Comparison of ENCODE assay signal across 13 mouse cellular contexts in genomic region chr11:106598339-106598738, GRCm38 (mm10). TPM values are rescaled to one million over a fixed set of nuclear protein-coding genes. Genes with fewer than 3 reads are reported as not detected.
A peak's percentile ranks its signal among the peaks of the same experiment; 100 is the strongest.
DNase-seq lines count a peak whose midpoint lies in the region; ATAC-seq lines count a peak whose summit lies in the region.
"Had no signal": no experiment of that assay in that cellular context is flagged by ENCODE, and none has a peak within 500 bp of the region (broad histone marks: within the 10 kb centered on the region; RNA-seq: fewer than 3 reads in every experiment).

No protein-coding gene starts in this region.

- H3K4me3 ChIP-seq in midbrain, embryonic 11.5 days (ENCODE audit: low read depth, low read length), result no peak overlapping the region
- no peak overlapping the region for H3K4me3 ChIP-seq in midbrain, embryonic 10.5 days
- H3K4me3 ChIP-seq in liver, embryonic 12.5 days, result no peak overlapping the region
- H3K4me3 ChIP-seq: heart, embryonic 13.5 days; hindbrain, embryonic 15.5 days; limb, embryonic 15.5 days had no signal

- H3K9ac ChIP-seq in midbrain, embryonic 11.5 days (ENCODE audit: low read length), result no peak overlapping the region
- no peak overlapping the region for H3K9ac ChIP-seq in liver, embryonic 12.5 days
- H3K9ac ChIP-seq: heart, embryonic 13.5 days; hindbrain, embryonic 15.5 days; limb, embryonic 15.5 days had no signal

- no peaks in the 10 kb centered on the region for H3K27me3 ChIP-seq in midbrain, embryonic 11.5 days (ENCODE audit: control insufficient read depth, insufficient read depth, low read length)
- H3K27me3 ChIP-seq in midbrain, embryonic 10.5 days (ENCODE audit: low read depth, poor library complexity, severe bottlenecking), result no peaks in the 10 kb centered on the region
- no peaks in the 10 kb centered on the region for H3K27me3 ChIP-seq in liver, embryonic 12.5 days (replicated peaks)
- H3K27me3 ChIP-seq: heart, embryonic 13.5 days; hindbrain, embryonic 15.5 days; limb, embryonic 15.5 days had no signal

- no peak for ATAC-seq in midbrain, embryonic 11.5 days (ENCODE audit: low FRiP score)
- peak; percentile 86 for ATAC-seq in liver, embryonic 12.5 days
- no peak for ATAC-seq in cerebellum, adult (ENCODE audit: insufficient number of reproducible peaks, low FRiP score, low TSS enrichment)

- no peak overlapping the region for H3K27ac ChIP-seq in midbrain, embryonic 11.5 days (ENCODE audit: low read depth, low read length)
- no peak overlapping the region for H3K27ac ChIP-seq in midbrain, embryonic 10.5 days (replicated peaks)
- 0 out of 2 replicates have a peak overlapping the region, but pooled peaks have one; percentile 37 for H3K27ac ChIP-seq in liver, embryonic 12.5 days
- H3K27ac ChIP-seq: heart, embryonic 13.5 days; hindbrain, embryonic 15.5 days; limb, embryonic 15.5 days; macrophage had no signal

- WGBS in midbrain, embryonic 11.5 days, result 86% methylated on average over 6 of the region's 6 CpGs
- WGBS in midbrain, embryonic 10.5 days, result 88% methylated on average over 6 of the region's 6 CpGs
- 16% methylated on average over 6 of the region's 6 CpGs for WGBS in liver, embryonic 12.5 days (ENCODE audit: insufficient replicate concordance)

- H3K36me3 ChIP-seq in midbrain, embryonic 11.5 days (ENCODE audit: control insufficient read depth, insufficient read depth, low read length), result no peaks in the 10 kb centered on the region
- H3K36me3 ChIP-seq in midbrain, embryonic 10.5 days, result no peaks in the 10 kb centered on the region
- H3K36me3 ChIP-seq in liver, embryonic 12.5 days, result 0 out of 2 replicates have a peak, but pooled peaks cover 6% of the 10 kb centered on the region
- H3K36me3 ChIP-seq: hindbrain, embryonic 15.5 days had no signal

- DNase-seq in midbrain, embryonic 11.5 days (ENCODE audit: low spot score, missing footprints), result peak; percentile 81
- DNase-seq in midbrain, embryonic 10.5 days (ENCODE audit: low spot score), result no peak
- peak; percentile 42 for DNase-seq in c-Kit-positive CD71-negative TER-119-negative erythroid progenitor cells, embryonic 14.5 days (ENCODE audit: low read depth)
- DNase-seq in naive thymus-derived CD4-positive, alpha-beta T cell, adult 2 months (ENCODE audit: low read depth), result peak; percentile 42
- DNase-seq in urinary bladder, postnatal 10 days (ENCODE audit: low spot score), result no peak
- DNase-seq: kidney, postnatal 36 days; layer of hippocampus, postnatal 36 days had no signal

- no peaks in the 10 kb centered on the region for H3K9me3 ChIP-seq in midbrain, embryonic 11.5 days (ENCODE audit: control insufficient read depth, low read length)
- no peaks in the 10 kb centered on the region for H3K9me3 ChIP-seq in midbrain, embryonic 10.5 days (replicated peaks)
- no peaks in the 10 kb centered on the region for H3K9me3 ChIP-seq in liver, embryonic 12.5 days (replicated peaks)
- H3K9me3 ChIP-seq: heart, embryonic 13.5 days; hindbrain, embryonic 15.5 days; limb, embryonic 15.5 days had no signal

- H3K4me2 ChIP-seq in midbrain, embryonic 11.5 days, result no peak overlapping the region
- H3K4me2 ChIP-seq in liver, embryonic 12.5 days, result peak overlapping the region; percentile 0; the same call in 1 of the 2 replicates
- H3K4me2 ChIP-seq: heart, embryonic 13.5 days; hindbrain, embryonic 15.5 days; limb, embryonic 15.5 days had no signal

- H3K4me1 ChIP-seq in midbrain, embryonic 11.5 days (ENCODE audit: control insufficient read depth, insufficient read depth, low read length), result no peaks in the 10 kb centered on the region
- peaks cover 11% of the 10 kb centered on the region for H3K4me1 ChIP-seq in midbrain, embryonic 10.5 days
- peaks cover 66% of the 10 kb centered on the region for H3K4me1 ChIP-seq in liver, embryonic 12.5 days

RNA-seq across cellular contexts. Expression of gene Tex2, which starts 14.9 kb away (rescaled TPM):
- 9.9 and 10.8 TPM in 2 replicates for polyA plus RNA-seq in midbrain, embryonic 11.5 days (2014; fragmentation: Nextera tagmentation; extraction: Ambion mirVana)
- 5.6 and 7.5 TPM in 2 replicates for polyA plus RNA-seq in midbrain, embryonic 10.5 days (2016; fragmentation: Nextera tagmentation; extraction: Ambion mirVana)
- 11.3 and 11.7 TPM in 2 replicates for polyA plus RNA-seq in liver, embryonic 12.5 days (2016; fragmentation: Nextera tagmentation; extraction: Ambion mirVana)

Comparison
In these comparisons a context has a peak if more than half of its experiments do, and no peak if none do; other contexts are left out.
1. DNase-seq: peak in midbrain, embryonic 11.5 days (single experiment), c-Kit-positive CD71-negative TER-119-negative erythroid progenitor cells, embryonic 14.5 days (single experiment) and naive thymus-derived CD4-positive, alpha-beta T cell, adult 2 months (single experiment); none in midbrain, embryonic 10.5 days (single experiment) and urinary bladder, postnatal 10 days (single experiment).